Mouse (Mus musculus) small intestine, adult 2 months (tissue): ENCODE measurements around the gene Pgd. TPM values are rescaled to one million over a fixed set of nuclear protein-coding genes. Genes with fewer than 3 reads are reported as not detected.

Experiments used
- H3K27ac ChIP-seq: fragments of 200-500 bp; 2 replicates; pipeline ENCODE4 v1.5.1; 2012; ENCODE audit warnings: low read depth, low read length, control low read depth, inconsistent platforms; ENCODE audit not compliant: insufficient read depth
- H3K27me3 ChIP-seq: fragments of 200-500 bp; 2 replicates; pipeline ENCODE4 v1.6.1; 2012; ENCODE audit warnings: mild to moderate bottlenecking, moderate library complexity, low read length, inconsistent platforms; ENCODE audit not compliant: control insufficient read depth, insufficient read depth
- H3K36me3 ChIP-seq: fragments of 200-500 bp; 2 replicates; pipeline ENCODE4 v1.6.1; 2012; ENCODE audit warnings: mild to moderate bottlenecking, low read length, control low read depth, inconsistent platforms; ENCODE audit not compliant: control insufficient read depth, insufficient read depth
- H3K4me1 ChIP-seq: fragments of 200-500 bp; 2 replicates; pipeline ENCODE4 v1.6.1; 2012; ENCODE audit warnings: low read length, inconsistent platforms, mixed read lengths; ENCODE audit not compliant: control insufficient read depth, insufficient read depth, insufficient read length
- H3K4me3 ChIP-seq: fragments of 200-500 bp; 2 replicates; pipeline ENCODE4 v1.5.1; 2012; ENCODE audit warnings: low read depth, mild to moderate bottlenecking, control low read depth, inconsistent platforms, low read length, moderate library complexity
- CTCF ChIP-seq: fragments of 200-500 bp; IDR thresholded peaks from 2 replicates; pipeline ENCODE4 v1.5.1; 2012; ENCODE audit warnings: low read depth, mild to moderate bottlenecking, control low read depth, inconsistent platforms, low read length, moderate library complexity, mixed read lengths; ENCODE audit not compliant: insufficient replicate concordance, insufficient read length; ENCODE audit errors: extremely low read depth
- POLR2A ChIP-seq: fragments of 200-500 bp; IDR thresholded peaks from 2 replicates; pipeline ENCODE4 v1.6.1; 2012; ENCODE audit warnings: low read depth, mild to moderate bottlenecking, control low read depth, inconsistent platforms, low read length, moderate library complexity
- WGBS: fragments of 180-500 bp; shearing (Covaris S2); methylation state at CpG from one replicate; pipeline ENCODE4 v1.1.7; 2018; 5-methylcytosine and 5-hydroxymethylcytosine counted together
- polyA plus RNA-seq: library from polyadenylated mRNA; depleted of rRNA; stranded (reverse); fragments of >200 nt; gene quantifications from 2 replicates; pipeline ENCODE4 v1.2.3, GENCODE M21; 2012

Pgd gene
- polyA plus RNA-seq, 1 experiment = 292 TPM

DNA sequence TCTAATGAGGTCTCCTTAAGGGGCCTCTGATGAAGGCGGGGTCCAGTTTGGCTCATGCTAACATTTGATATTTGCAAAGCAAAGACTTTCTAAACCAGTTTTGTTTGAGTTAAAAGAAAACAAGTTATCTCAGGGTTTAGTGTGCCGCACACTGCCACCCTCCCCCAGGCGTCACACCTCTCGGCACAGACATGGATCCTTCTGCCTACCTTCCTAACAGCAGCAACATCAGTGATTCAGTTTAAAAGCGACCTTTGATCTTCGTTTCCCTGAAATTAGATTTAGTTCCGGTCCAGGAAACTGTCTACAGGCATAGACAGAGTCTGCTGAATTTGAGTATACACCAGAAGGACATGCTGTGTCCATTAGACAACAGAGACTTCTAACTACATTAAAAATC, 11.8 kb upstream of the Pgd start:
- peak overlapping the region; percentile 50; the same call in 1 of the 2 replicates for H3K27ac ChIP-seq
- no peak for TF ChIP-seq CTCF
- TF ChIP-seq POLR2A = no peak
- H3K36me3 ChIP-seq = peaks cover 31% of the 10 kb centered on the region
- WGBS = 29% methylated on average over 7 of the region's 7 CpGs
- H3K4me1 ChIP-seq = peaks cover 13% of the 10 kb centered on the region
- H3K27me3 ChIP-seq = no peaks in the 10 kb centered on the region
- no peak overlapping the region for H3K4me3 ChIP-seq

GRCm38 (mm10) chr4:149177046-149177445, 10.5 kb upstream of the Pgd start:
- Histone ChIP-seq H3K27ac (peak overlapping the region; percentile 76), H3K4me3 (no peak overlapping the region), H3K36me3 (peaks cover 25% of the 10 kb centered on the region), H3K4me1 (peaks cover 16% of the 10 kb centered on the region), H3K27me3 (no peaks in the 10 kb centered on the region)
- no peak for TF ChIP-seq POLR2A
- 28% methylated on average over 5 of the region's 5 CpGs for WGBS

GRCm38 (mm10) chr4:149176645-149177044, 10.1 kb upstream of the Pgd start:
- 49% methylated on average over 6 of the region's 6 CpGs for WGBS

GRCm38 (mm10) chr4:149173661-149174060, 7.1 kb upstream of the Pgd start:
- Histone ChIP-seq H3K4me3 (no peak overlapping the region), H3K27ac (no peak overlapping the region), H3K27me3 (no peaks in the 10 kb centered on the region), H3K4me1 (peaks cover 29% of the 10 kb centered on the region), H3K36me3 (no peaks in the 10 kb centered on the region; the same call in 1 of the 2 replicates)
- TF ChIP-seq CTCF (no peak), POLR2A (no peak)
- 79% methylated on average over 6 of the region's 6 CpGs for WGBS

More at GRCm38 (mm10) chr4:149176645-149177044, 10.1 kb upstream of the Pgd start:
- no peak overlapping the region for H3K4me3 ChIP-seq
- TF ChIP-seq CTCF = no peak
- TF ChIP-seq POLR2A = no peak
- peak overlapping the region; percentile 38 for H3K27ac ChIP-seq
- H3K27me3 ChIP-seq = no peaks in the 10 kb centered on the region
- peaks cover 18% of the 10 kb centered on the region for H3K4me1 ChIP-seq
- H3K36me3 ChIP-seq = peaks cover 21% of the 10 kb centered on the region

DNA sequence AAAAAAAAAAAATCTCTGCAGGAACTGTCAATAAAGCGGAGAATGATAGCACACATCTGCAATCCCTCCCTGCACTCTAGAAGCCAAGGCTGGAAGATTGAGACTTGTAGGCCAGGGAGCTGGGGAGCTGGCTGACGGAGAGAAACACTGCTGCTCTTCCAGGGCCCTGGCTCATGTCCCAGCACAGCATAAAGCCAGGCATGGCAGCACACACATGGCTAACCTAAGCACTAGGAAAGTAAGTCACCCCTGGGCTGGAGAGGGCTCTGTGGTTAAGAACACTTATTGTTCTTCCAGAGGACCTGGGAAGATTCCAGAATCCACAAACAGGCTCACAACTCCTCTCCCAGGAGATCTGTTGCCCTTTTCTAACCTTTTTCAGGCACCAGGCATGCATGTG, 6.1 kb upstream of the Pgd start:
- H3K27ac ChIP-seq = no peak overlapping the region
- peaks cover 27% of the 10 kb centered on the region for H3K4me1 ChIP-seq
- H3K4me3 ChIP-seq = no peak overlapping the region
- 72% methylated on average over 2 of the region's 2 CpGs for WGBS
- no peaks in the 10 kb centered on the region for H3K27me3 ChIP-seq
- no peak for TF ChIP-seq CTCF
- no peak for TF ChIP-seq POLR2A
- no peaks in the 10 kb centered on the region for H3K36me3 ChIP-seq

- peaks cover 25% of the 10 kb centered on the region for H3K4me1 ChIP-seq
- WGBS = 88% methylated on average over 5 of the region's 5 CpGs
- no peaks in the 10 kb centered on the region for H3K36me3 ChIP-seq
- H3K27ac ChIP-seq = peak overlapping the region; percentile 38; the same call in 1 of the 2 replicates
- TF ChIP-seq CTCF (no peak), POLR2A (no peak)
- H3K27me3 ChIP-seq = no peaks in the 10 kb centered on the region
- no peak overlapping the region for H3K4me3 ChIP-seq
Observed at GRCm38 (mm10) chr4:149172083-149172482, 5.5 kb upstream of the Pgd start.

DNA sequence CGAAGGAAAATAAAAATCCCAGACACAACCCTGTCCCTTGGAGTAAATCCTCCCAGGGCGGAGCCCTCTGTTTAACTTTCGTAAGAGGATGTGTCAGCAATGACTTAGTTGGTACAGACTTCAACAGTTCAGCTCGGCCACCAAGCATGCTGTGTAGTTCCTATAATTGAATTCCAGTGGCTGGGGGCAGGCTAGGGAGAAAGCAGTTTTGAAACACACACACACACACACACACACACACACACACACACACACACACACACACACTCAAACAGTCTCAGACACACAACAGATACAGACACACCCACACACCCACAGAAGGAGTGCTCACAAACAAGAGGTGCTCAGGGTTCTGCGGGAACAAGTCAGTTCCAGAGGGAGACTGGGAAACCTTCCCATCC, 5.0 kb upstream of the Pgd start:
- WGBS = 23% methylated on average over 5 of the region's 5 CpGs
- peaks cover 25% of the 10 kb centered on the region for H3K4me1 ChIP-seq
- no peaks in the 10 kb centered on the region for H3K27me3 ChIP-seq
- TF ChIP-seq POLR2A (no peak), CTCF (no peak)
- peak overlapping the region; percentile 54 for H3K27ac ChIP-seq
- no peak overlapping the region for H3K4me3 ChIP-seq
- H3K36me3 ChIP-seq = no peaks in the 10 kb centered on the region
